Mouse (Mus musculus) thymus, adult 2 months (tissue): Measurements from ENCODE around the gene Rbm19. TPM values are rescaled to one million over a fixed set of nuclear protein-coding genes. Genes with fewer than 3 reads are reported as not detected.

Experiments used
- DNase-seq: peaks from one replicate; pipeline ENCODE4 v3.0.0; 2021
- H3K27ac ChIP-seq: fragments of 200-500 bp; 2 replicates; pipeline ENCODE4 v1.5.1; 2012; ENCODE audit warnings: low read length, control low read depth; ENCODE audit not compliant: control insufficient read depth, insufficient read depth
- H3K27me3 ChIP-seq: fragments of 200-500 bp; 2 replicates; pipeline ENCODE4 v1.6.1; 2012; ENCODE audit warnings: mild to moderate bottlenecking, low read length, moderate library complexity, mixed read lengths; ENCODE audit not compliant: control insufficient read depth, insufficient read depth
- H3K36me3 ChIP-seq: fragments of 200-500 bp; 2 replicates; pipeline ENCODE4 v1.6.1; 2012; ENCODE audit warnings: mild to moderate bottlenecking, low read length, moderate library complexity; ENCODE audit not compliant: control insufficient read depth, insufficient read depth
- H3K4me1 ChIP-seq: fragments of 200-500 bp; replicated peaks from 2 replicates; pipeline ENCODE4 v1.6.1; 2012; ENCODE audit warnings: low read length; ENCODE audit not compliant: control insufficient read depth, insufficient read depth
- H3K4me3 ChIP-seq: fragments of 200-500 bp; 2 replicates; pipeline ENCODE4 v1.5.1; 2012; ENCODE audit warnings: mild to moderate bottlenecking, low read length, control low read depth, moderate library complexity; ENCODE audit not compliant: control insufficient read depth, insufficient read depth
- CTCF ChIP-seq: fragments of 200-500 bp; IDR thresholded peaks from 2 replicates; pipeline ENCODE4 v1.5.1; 2012; ENCODE audit warnings: mild to moderate bottlenecking, control low read depth, low read length, moderate library complexity, borderline replicate concordance; ENCODE audit not compliant: control insufficient read depth, poor library complexity, insufficient read depth; ENCODE audit errors: extremely low read depth
- POLR2A ChIP-seq: fragments of 200-500 bp; IDR thresholded peaks from 2 replicates; pipeline ENCODE4 v1.6.1; 2012; ENCODE audit warnings: mild to moderate bottlenecking, low read length, control low read depth, moderate library complexity; ENCODE audit not compliant: control insufficient read depth, poor library complexity, insufficient read depth; ENCODE audit errors: extremely low read depth
- WGBS: fragments of 180-500 bp; shearing (Covaris S2); methylation state at CpG from one replicate; pipeline ENCODE4 v1.1.7; 2018; 5-methylcytosine and 5-hydroxymethylcytosine counted together
- polyA plus RNA-seq: library from polyadenylated mRNA; depleted of rRNA; stranded (reverse); fragments of >200 nt; gene quantifications from 2 replicates; pipeline ENCODE4 v1.2.3, GENCODE M21; 2012

Gene Rbm19
- polyA plus RNA-seq, 1 experiment: 19.6 TPM

- no peak for TF ChIP-seq CTCF
- no peak for TF ChIP-seq POLR2A
- no peak for DNase-seq
- WGBS: 98% methylated on average over 1 of the region's 1 CpGs
- Histone ChIP-seq H3K4me3 (no peak overlapping the region), H3K4me1 (peaks cover 22% of the 10 kb centered on the region), H3K27me3 (no peaks in the 10 kb centered on the region), H3K36me3 (no peaks in the 10 kb centered on the region), H3K27ac (0 out of 2 replicates have a peak overlapping the region, but pooled peaks have one; percentile 75)
These were observed 21.6 kb downstream of the Rbm19 start for GRCm38 (mm10) chr5:120137846-120138245.

- no peak for DNase-seq
- Histone ChIP-seq H3K4me1 (peaks cover 22% of the 10 kb centered on the region), H3K27me3 (no peaks in the 10 kb centered on the region), H3K4me3 (no peak overlapping the region), H3K36me3 (no peaks in the 10 kb centered on the region), H3K27ac (peak overlapping the region; percentile 75)
- TF ChIP-seq CTCF (no peak), POLR2A (no peak)
- 95% methylated on average over 3 of the region's 3 CpGs for WGBS
These were observed 22.1 kb downstream of the Rbm19 start for GRCm38 (mm10) chr5:120138406-120138805.

- Histone ChIP-seq H3K27ac (peak overlapping the region; percentile 75), H3K27me3 (no peaks in the 10 kb centered on the region), H3K36me3 (peaks cover 2% of the 10 kb centered on the region), H3K4me1 (peaks cover 22% of the 10 kb centered on the region), H3K4me3 (peak overlapping the region; percentile 19)
- DNase-seq: peak; percentile 63
- WGBS: 26% methylated on average over 8 of the region's 8 CpGs
- TF ChIP-seq POLR2A (no peak), CTCF (no peak)
These were observed 23.0 kb downstream of the Rbm19 start for GRCm38 (mm10) chr5:120139224-120139623.

- 86% methylated on average over 7 of the region's 7 CpGs for WGBS
- Histone ChIP-seq H3K4me3 (no peak overlapping the region), H3K36me3 (peaks cover 5% of the 10 kb centered on the region), H3K4me1 (peaks cover 11% of the 10 kb centered on the region), H3K27me3 (no peaks in the 10 kb centered on the region), H3K27ac (no peak overlapping the region)
- TF ChIP-seq CTCF (peak; percentile 83; the same call in 1 of the 2 replicates), POLR2A (no peak)
- DNase-seq: peak; percentile 37
These were observed 27.7 kb downstream of the Rbm19 start for GRCm38 (mm10) chr5:120143941-120144340.

- WGBS: 94% methylated on average over 19 of the region's 19 CpGs
- Histone ChIP-seq H3K4me3 (no peak overlapping the region), H3K27me3 (no peaks in the 10 kb centered on the region), H3K27ac (no peak overlapping the region), H3K36me3 (peaks cover 5% of the 10 kb centered on the region), H3K4me1 (no peaks in the 10 kb centered on the region)
- no peak for TF ChIP-seq POLR2A
- no peak for TF ChIP-seq CTCF
- no peak for DNase-seq
These were observed 29.2 kb downstream of the Rbm19 start for GRCm38 (mm10) chr5:120145371-120146050.

GRCm38 (mm10) chr5:120146051-120146385 is 29.8 kb downstream of the Rbm19 start:
- TF ChIP-seq CTCF (no peak), POLR2A (no peak)
- Histone ChIP-seq H3K27ac (no peak overlapping the region), H3K27me3 (no peaks in the 10 kb centered on the region), H3K4me1 (no peaks in the 10 kb centered on the region), H3K36me3 (peaks cover 5% of the 10 kb centered on the region), H3K4me3 (no peak overlapping the region)
- 93% methylated on average over 11 of the region's 11 CpGs for WGBS
- no peak for DNase-seq

GRCm38 (mm10) chr5:120146909-120147308 is 30.6 kb downstream of the Rbm19 start:
- Histone ChIP-seq H3K4me3 (no peak overlapping the region), H3K36me3 (peaks cover 5% of the 10 kb centered on the region), H3K4me1 (no peaks in the 10 kb centered on the region), H3K27me3 (no peaks in the 10 kb centered on the region), H3K27ac (no peak overlapping the region)
- WGBS: 93% methylated on average over 3 of the region's 3 CpGs
- no peak for DNase-seq
- TF ChIP-seq POLR2A (no peak), CTCF (no peak)
